Mouse (Mus musculus) C2C12 (cell line): ENCODE measurements around the gene Slamf6.
"Not testable (repeated sequence)": the region's sequence is repeated elsewhere in the genome, so short reads cannot be mapped to it uniquely, and the experiment has no call there.

ENCODE experiments used
- CTCF ChIP-seq: IDR thresholded peaks from one replicate; pipeline ENCODE4 v1.5.1; 2011; ENCODE audit not compliant: control insufficient read depth, insufficient read depth, insufficient read length
- MAX ChIP-seq: IDR thresholded peaks from one replicate; pipeline ENCODE4 v1.6.1; 2011; ENCODE audit warnings: mild to moderate bottlenecking, control low read depth
- MYOD1 ChIP-seq: IDR thresholded peaks from one replicate; pipeline ENCODE4 v1.6.1; 2011; ENCODE audit warnings: low read depth; ENCODE audit not compliant: control insufficient read depth, insufficient read length
- MYOG ChIP-seq: IDR thresholded peaks from one replicate; pipeline ENCODE4 v1.6.1; 2011; ENCODE audit not compliant: control insufficient read depth, insufficient read length; ENCODE audit errors: extremely low read depth
- USF1 ChIP-seq: IDR thresholded peaks from one replicate; pipeline ENCODE4 v1.6.1; 2011; ENCODE audit warnings: low read depth, mild to moderate bottlenecking, control low read depth, moderate library complexity

DNA sequence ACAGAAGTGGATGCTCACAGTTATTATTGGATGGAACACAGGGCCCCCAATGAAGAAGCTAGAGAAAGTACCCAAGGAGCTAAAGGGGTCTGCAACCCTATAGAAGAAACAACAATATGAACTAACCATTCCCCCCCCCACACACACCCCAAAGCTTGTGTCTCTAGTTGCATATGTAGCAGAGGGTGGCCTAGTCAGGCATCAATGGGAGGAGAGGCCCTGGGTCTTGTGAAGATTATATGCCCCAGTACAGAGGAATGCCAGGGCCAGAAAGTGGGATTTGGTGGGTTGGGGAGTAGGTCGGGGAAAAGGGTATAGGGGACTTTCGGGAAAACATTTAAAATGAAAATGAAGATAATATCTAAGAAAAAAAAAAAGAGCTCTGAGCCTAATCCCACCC lies 57.0 kb downstream of the Slamf6 start:
- not testable (repeated sequence) for TF ChIP-seq USF1, CTCF, MYOD1, MAX, MYOG
